Mouse (Mus musculus) embryonic facial prominence, embryonic 11.5 days (tissue): ENCODE measurements around the gene Zfp422. TPM values are rescaled to one million over a fixed set of nuclear protein-coding genes. Genes with fewer than 3 reads are reported as not detected.
A peak's percentile ranks its signal among the peaks of the same experiment; 100 is the strongest.

Source experiments
- ATAC-seq: fragments of 200-750 bp; cut with Nextera tagmentation; replicated peaks from 2 replicates; pipeline ENCODE4 v1.8.0; 2017; ENCODE audit warnings: low read depth; ENCODE audit not compliant: insufficient number of reproducible peaks, low FRiP score, low TSS enrichment
- DNase-seq: peaks from one replicate; pipeline ENCODE4 v3.0.0-alpha.2; 2015; ENCODE audit warnings: low spot score
- H3K27ac ChIP-seq: fragments of 300-500 bp; sonication (generic); replicated peaks from 2 replicates; pipeline ENCODE4 v1.5.1; 2014; ENCODE audit warnings: mild to moderate bottlenecking, low read depth, low read length, control low read depth
- H3K27me3 ChIP-seq: fragments of 300-500 bp; sonication (generic); 2 replicates; pipeline ENCODE4 v1.6.1; 2014; ENCODE audit warnings: mild to moderate bottlenecking, low read length, moderate library complexity, mixed read lengths; ENCODE audit not compliant: control insufficient read depth, insufficient read depth
- H3K36me3 ChIP-seq: fragments of 300-500 bp; sonication (generic); replicated peaks from 2 replicates; pipeline ENCODE4 v1.6.1; 2014; ENCODE audit warnings: low read depth, mild to moderate bottlenecking, low read length, moderate library complexity, mixed read lengths; ENCODE audit not compliant: control insufficient read depth, insufficient read depth
- H3K4me1 ChIP-seq: fragments of 300-500 bp; sonication (generic); 2 replicates; pipeline ENCODE4 v1.6.1; 2014; ENCODE audit warnings: low read length, mixed read lengths; ENCODE audit not compliant: control insufficient read depth, insufficient read depth
- H3K4me2 ChIP-seq: fragments of 300-500 bp; sonication (generic); 2 replicates; pipeline ENCODE4 v1.6.1; 2014; ENCODE audit warnings: low read depth, mild to moderate bottlenecking, control low read depth, low read length, moderate library complexity
- H3K4me3 ChIP-seq: fragments of 300-500 bp; sonication (generic); 2 replicates; pipeline ENCODE4 v1.5.1; 2014; ENCODE audit warnings: low read depth, low read length, control low read depth
- H3K9ac ChIP-seq: fragments of 300-500 bp; sonication (generic); replicated peaks from 2 replicates; pipeline ENCODE4 v1.6.1; 2014; ENCODE audit warnings: mild to moderate bottlenecking, control low read depth, low read length
- H3K9me3 ChIP-seq: fragments of 300-500 bp; sonication (generic); replicated peaks from 2 replicates; pipeline ENCODE4 v1.6.1; 2016; ENCODE audit warnings: mild to moderate bottlenecking, low read length, inconsistent platforms, mixed read lengths; ENCODE audit not compliant: control insufficient read depth
- WGBS: fragments of 180-500 bp; shearing (Covaris S2); extraction: QIAGEN DNeasy Blood & Tissue Kit; methylation state at CpG from one replicate; pipeline ENCODE4 v1.1.7; 2014; 5-methylcytosine and 5-hydroxymethylcytosine counted together
- polyA plus RNA-seq: library from polyadenylated mRNA; unstranded; fragments of >200 nt; fragmentation: Nextera tagmentation; extraction: Ambion mirVana; gene quantifications from 2 replicates; pipeline ENCODE4 v1.2.1, GENCODE M21; 2014

Gene Zfp422
- polyA plus RNA-seq, 1 experiment from 2014 or later, result 353 TPM

- no peak overlapping the region for H3K4me3 ChIP-seq
These were observed 42.2 kb upstream of the Zfp422 start for GRCm38 (mm10) chr6:116671031-116671430.

GRCm38 (mm10) chr6:116670144-116670543 lies 41.3 kb upstream of the Zfp422 start:
- H3K9ac ChIP-seq, result no peak overlapping the region
- H3K4me1 ChIP-seq, result no peaks in the 10 kb centered on the region; the same call in 1 of the 2 replicates
- H3K27ac ChIP-seq, result no peak overlapping the region

More at GRCm38 (mm10) chr6:116671031-116671430, 42.2 kb upstream of the Zfp422 start:
- H3K4me1 ChIP-seq, result no peaks in the 10 kb centered on the region; the same call in 1 of the 2 replicates
- no peak overlapping the region for H3K4me2 ChIP-seq
- 5% methylated on average over 5 of the region's 5 CpGs for WGBS
- H3K9ac ChIP-seq, result no peak overlapping the region
- no peaks in the 10 kb centered on the region for H3K36me3 ChIP-seq
- DNase-seq (no peak), ATAC-seq (peak; percentile 41)
- no peaks in the 10 kb centered on the region for H3K27me3 ChIP-seq
- no peak overlapping the region for H3K27ac ChIP-seq
- no peaks in the 10 kb centered on the region for H3K9me3 ChIP-seq

GRCm38 (mm10) chr6:116668682-116669470 lies 40.1 kb upstream of the Zfp422 start:
- H3K27ac ChIP-seq, result no peak overlapping the region
- 44% methylated on average over 11 of the region's 11 CpGs for WGBS
- no peak overlapping the region for H3K9ac ChIP-seq
- no peak overlapping the region for H3K4me2 ChIP-seq
- H3K4me1 ChIP-seq, result no peaks in the 10 kb centered on the region; the same call in 1 of the 2 replicates
- DNase-seq, result peak; percentile 22
- H3K27me3 ChIP-seq, result no peaks in the 10 kb centered on the region
- no peaks in the 10 kb centered on the region for H3K9me3 ChIP-seq
- no peaks in the 10 kb centered on the region for H3K36me3 ChIP-seq
- ATAC-seq, result no peak
- H3K4me3 ChIP-seq, result no peak overlapping the region

More at GRCm38 (mm10) chr6:116670144-116670543, 41.3 kb upstream of the Zfp422 start:
- WGBS, result 31% methylated on average over 6 of the region's 6 CpGs
- Histone ChIP-seq H3K27me3 (no peaks in the 10 kb centered on the region), H3K36me3 (no peaks in the 10 kb centered on the region), H3K4me2 (no peak overlapping the region), H3K4me3 (no peak overlapping the region), H3K9me3 (no peaks in the 10 kb centered on the region)
- ATAC-seq (no peak), DNase-seq (peak; percentile 23)

GRCm38 (mm10) chr6:116667382-116667781 lies 38.6 kb upstream of the Zfp422 start:
- Histone ChIP-seq H3K27me3 (no peaks in the 10 kb centered on the region), H3K4me3 (no peak overlapping the region), H3K4me1 (no peaks in the 10 kb centered on the region; the same call in 1 of the 2 replicates), H3K9ac (no peak overlapping the region), H3K4me2 (no peak overlapping the region), H3K27ac (no peak overlapping the region), H3K36me3 (no peaks in the 10 kb centered on the region), H3K9me3 (no peaks in the 10 kb centered on the region)
- DNase-seq (no peak), ATAC-seq (no peak)
- WGBS, result 76% methylated on average over 3 of the region's 3 CpGs

GRCm38 (mm10) chr6:116666892-116667291 lies 38.1 kb upstream of the Zfp422 start:
- no peak overlapping the region for H3K4me3 ChIP-seq
- no peaks in the 10 kb centered on the region for H3K9me3 ChIP-seq
- DNase-seq (no peak), ATAC-seq (no peak)
- H3K27ac ChIP-seq, result no peak overlapping the region
- no peaks in the 10 kb centered on the region; the same call in 1 of the 2 replicates for H3K4me1 ChIP-seq
- H3K36me3 ChIP-seq, result no peaks in the 10 kb centered on the region
- H3K4me2 ChIP-seq, result no peak overlapping the region
- WGBS, result 58% methylated on average over 3 of the region's 3 CpGs
- no peaks in the 10 kb centered on the region for H3K27me3 ChIP-seq
- no peak overlapping the region for H3K9ac ChIP-seq

- Histone ChIP-seq H3K9ac (no peak overlapping the region), H3K36me3 (no peaks in the 10 kb centered on the region), H3K4me3 (no peak overlapping the region), H3K4me1 (no peaks in the 10 kb centered on the region; the same call in 1 of the 2 replicates), H3K27me3 (no peaks in the 10 kb centered on the region), H3K4me2 (no peak overlapping the region), H3K9me3 (no peaks in the 10 kb centered on the region), H3K27ac (no peak overlapping the region)
- DNase-seq (no peak), ATAC-seq (no peak)
- WGBS, result 82% methylated on average over 12 of the region's 12 CpGs
These were observed 37.4 kb upstream of the Zfp422 start for GRCm38 (mm10) chr6:116666085-116666750.

GRCm38 (mm10) chr6:116664830-116665229 lies 36.0 kb upstream of the Zfp422 start:
- Histone ChIP-seq H3K4me3 (no peak overlapping the region), H3K9me3 (no peaks in the 10 kb centered on the region), H3K27me3 (no peaks in the 10 kb centered on the region), H3K4me1 (no peaks in the 10 kb centered on the region), H3K4me2 (no peak overlapping the region), H3K36me3 (no peaks in the 10 kb centered on the region), H3K27ac (no peak overlapping the region), H3K9ac (no peak overlapping the region)
- WGBS, result 76% methylated on average over 3 of the region's 3 CpGs
- no peak for ATAC-seq
- no peak for DNase-seq

- H3K4me3 ChIP-seq, result no peak overlapping the region
- no peaks in the 10 kb centered on the region for H3K9me3 ChIP-seq
- no peak for ATAC-seq
- H3K4me2 ChIP-seq, result no peak overlapping the region
- H3K27me3 ChIP-seq, result no peaks in the 10 kb centered on the region
- H3K36me3 ChIP-seq, result no peaks in the 10 kb centered on the region
- DNase-seq, result no peak
- WGBS, result 84% methylated on average over 6 of the region's 6 CpGs
- H3K4me1 ChIP-seq, result no peaks in the 10 kb centered on the region
- no peak overlapping the region for H3K27ac ChIP-seq
- no peak overlapping the region for H3K9ac ChIP-seq
These were observed 35.2 kb upstream of the Zfp422 start for GRCm38 (mm10) chr6:116664031-116664430.
